Mouse (Mus musculus): Measurements from ENCODE around the gene Prr5. TPM values are rescaled to one million over a fixed set of nuclear protein-coding genes. Genes with fewer than 3 reads are reported as not detected.

The Prr5 gene
- polyA plus RNA-seq, 1 experiment from 2014 or later = 12.1 TPM

GRCm38 (mm10) chr15:84671401-84672307, 2.2 kb downstream of the Prr5 start:
- H3K27me3 ChIP-seq (ENCODE audit: control insufficient read depth, insufficient read depth, low read length) = no peaks in the 10 kb centered on the region
- H3K9me3 ChIP-seq (ENCODE audit: control insufficient read depth, low read length) = no peaks in the 10 kb centered on the region
- no peak overlapping the region for H3K4me2 ChIP-seq (replicated peaks; ENCODE audit: low read depth, low read length)
- no peak for DNase-seq (ENCODE audit: low spot score)
- no peak overlapping the region for H3K4me3 ChIP-seq (ENCODE audit: low read depth, low read length)
- no peaks in the 10 kb centered on the region for H3K4me1 ChIP-seq (replicated peaks; ENCODE audit: control insufficient read depth, insufficient read depth, low read length)
- no peak for ATAC-seq (ENCODE audit: low FRiP score)
- H3K36me3 ChIP-seq (ENCODE audit: control insufficient read depth, insufficient read depth, low read length) = no peaks in the 10 kb centered on the region
- H3K9ac ChIP-seq (ENCODE audit: low read depth, low read length) = no peak overlapping the region
- 49% methylated on average over 9 of the region's 9 CpGs for WGBS
- no peak overlapping the region for H3K27ac ChIP-seq (ENCODE audit: low read depth, low read length)

DNA sequence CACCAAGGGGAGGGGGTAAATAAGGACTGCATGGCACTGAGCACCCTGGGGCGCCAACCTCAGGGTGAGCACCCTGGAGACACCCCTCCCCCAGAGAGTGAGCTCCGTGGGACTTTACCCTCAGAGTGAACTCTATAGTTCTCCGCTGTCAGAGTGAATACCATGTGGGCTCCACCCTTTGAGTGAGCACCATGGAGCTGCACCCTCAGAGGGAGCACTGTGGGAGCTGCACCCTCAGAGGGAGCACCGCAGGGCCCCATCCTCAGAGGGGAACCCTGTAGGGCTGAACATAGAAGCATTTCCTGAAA, 2.8 kb downstream of the Prr5 start:
- Histone ChIP-seq H3K4me1 (replicated peaks; ENCODE audit: control insufficient read depth, insufficient read depth, low read length) (no peaks in the 10 kb centered on the region), H3K4me2 (replicated peaks; ENCODE audit: low read depth, low read length) (no peak overlapping the region), H3K4me3 (ENCODE audit: low read depth, low read length) (no peak overlapping the region), H3K36me3 (ENCODE audit: control insufficient read depth, insufficient read depth, low read length) (no peaks in the 10 kb centered on the region), H3K27ac (ENCODE audit: low read depth, low read length) (no peak overlapping the region), H3K9ac (ENCODE audit: low read depth, low read length) (no peak overlapping the region), H3K27me3 (ENCODE audit: control insufficient read depth, insufficient read depth, low read length) (no peaks in the 10 kb centered on the region), H3K9me3 (ENCODE audit: control insufficient read depth, low read length) (no peaks in the 10 kb centered on the region)
- DNase-seq (ENCODE audit: low spot score) = no peak
- WGBS = 85% methylated on average over 4 of the region's 4 CpGs
- ATAC-seq (ENCODE audit: low FRiP score) = no peak

DNA sequence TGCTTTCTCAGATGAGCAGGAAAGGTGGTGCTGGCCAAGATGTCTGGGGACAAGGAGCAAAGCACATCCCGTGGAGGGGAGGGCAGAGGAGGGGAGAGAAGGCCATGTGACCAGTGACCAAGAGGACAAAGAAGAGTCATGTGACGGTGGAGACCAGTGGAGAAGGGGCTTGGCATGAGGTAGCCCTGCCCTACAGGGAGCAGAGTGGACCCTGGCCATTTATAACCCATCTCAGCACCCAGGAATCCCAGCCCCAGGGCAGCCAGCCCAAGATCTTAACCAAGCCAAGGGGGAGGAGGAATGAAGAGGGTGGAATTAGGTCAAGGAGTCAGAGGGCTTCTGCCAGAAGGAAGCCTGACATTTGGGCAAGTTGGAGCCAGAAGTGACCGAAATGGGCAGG, 3.2 kb downstream of the Prr5 start:
- 70% methylated on average over 3 of the region's 3 CpGs for WGBS
- DNase-seq (ENCODE audit: low spot score) (no peak), ATAC-seq (ENCODE audit: low FRiP score) (no peak)
- H3K9ac ChIP-seq (ENCODE audit: low read depth, low read length) = no peak overlapping the region
- H3K4me3 ChIP-seq (ENCODE audit: low read depth, low read length) = no peak overlapping the region
- H3K27ac ChIP-seq (ENCODE audit: low read depth, low read length) = no peak overlapping the region
- no peaks in the 10 kb centered on the region for H3K4me1 ChIP-seq (replicated peaks; ENCODE audit: control insufficient read depth, insufficient read depth, low read length)
- H3K36me3 ChIP-seq (ENCODE audit: control insufficient read depth, insufficient read depth, low read length) = no peaks in the 10 kb centered on the region
- H3K27me3 ChIP-seq (ENCODE audit: control insufficient read depth, insufficient read depth, low read length) = no peaks in the 10 kb centered on the region
- H3K4me2 ChIP-seq (replicated peaks; ENCODE audit: low read depth, low read length) = no peak overlapping the region
- no peaks in the 10 kb centered on the region for H3K9me3 ChIP-seq (ENCODE audit: control insufficient read depth, low read length)

DNA sequence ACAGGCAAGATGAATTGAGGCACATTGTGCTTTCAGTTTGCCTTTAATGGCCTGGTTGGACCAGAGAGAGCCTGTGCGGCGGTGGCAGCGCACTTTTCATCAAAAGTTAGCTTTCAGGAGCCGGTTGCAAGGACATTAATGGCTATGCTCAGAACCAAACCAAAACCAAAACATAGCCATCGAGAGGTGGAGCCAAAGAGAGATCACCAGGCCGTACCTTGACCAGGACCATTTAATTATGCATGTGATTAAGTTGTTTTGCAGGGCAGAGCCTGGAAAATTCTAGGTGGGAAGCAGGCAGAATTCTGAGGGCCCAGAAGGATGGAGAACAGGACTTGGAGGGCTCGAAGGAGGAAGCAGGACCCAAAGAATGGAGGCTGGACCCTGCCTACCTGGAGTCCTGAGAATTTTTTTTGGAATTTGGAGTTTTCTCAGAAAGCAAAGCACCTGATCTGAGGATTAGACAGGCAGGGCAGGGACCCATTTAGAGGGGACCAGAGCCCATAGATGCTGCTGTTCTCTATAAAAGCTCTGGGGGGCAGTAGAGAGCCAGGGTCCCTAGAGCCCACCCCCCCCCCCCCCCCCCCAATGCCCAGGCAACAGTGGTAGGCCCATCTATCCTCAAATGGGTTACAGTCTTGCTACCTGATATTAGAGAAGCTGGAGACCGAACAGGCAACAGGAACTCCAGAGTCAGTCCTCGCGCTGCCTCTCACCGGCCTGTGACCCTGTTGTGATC, 5.1 kb downstream of the Prr5 start:
- DNase-seq (ENCODE audit: low spot score) (no peak), ATAC-seq (ENCODE audit: low FRiP score) (no peak)
- Histone ChIP-seq H3K4me3 (ENCODE audit: low read depth, low read length) (no peak overlapping the region), H3K36me3 (ENCODE audit: control insufficient read depth, insufficient read depth, low read length) (no peaks in the 10 kb centered on the region), H3K4me1 (replicated peaks; ENCODE audit: control insufficient read depth, insufficient read depth, low read length) (no peaks in the 10 kb centered on the region), H3K9me3 (ENCODE audit: control insufficient read depth, low read length) (no peaks in the 10 kb centered on the region), H3K27me3 (ENCODE audit: control insufficient read depth, insufficient read depth, low read length) (no peaks in the 10 kb centered on the region), H3K9ac (ENCODE audit: low read depth, low read length) (no peak overlapping the region), H3K27ac (ENCODE audit: low read depth, low read length) (no peak overlapping the region), H3K4me2 (replicated peaks; ENCODE audit: low read depth, low read length) (no peak overlapping the region)
- WGBS = 68% methylated on average over 11 of the region's 11 CpGs

DNA sequence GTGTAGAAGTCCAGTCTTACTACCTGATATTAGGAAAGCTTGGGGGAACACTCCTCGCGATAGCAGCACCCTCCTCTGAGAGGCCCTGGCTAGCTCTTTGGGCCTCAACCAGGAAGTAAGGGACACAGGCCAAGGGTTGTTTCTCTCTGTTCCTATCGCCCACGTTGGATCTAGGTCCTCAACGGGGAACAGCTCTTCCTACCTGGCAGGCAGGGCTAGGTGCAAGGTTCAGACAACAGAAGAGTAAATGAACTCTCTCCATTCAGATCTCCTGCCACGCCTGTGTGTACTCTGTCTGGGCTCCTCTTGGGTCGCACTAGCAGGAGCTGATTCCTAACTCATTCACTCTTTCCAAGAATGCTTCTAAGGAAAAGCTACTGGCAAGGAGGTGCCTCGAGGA, 5.9 kb downstream of the Prr5 start:
- Histone ChIP-seq H3K9ac (ENCODE audit: low read depth, low read length) (no peak overlapping the region), H3K27ac (ENCODE audit: low read depth, low read length) (no peak overlapping the region), H3K27me3 (ENCODE audit: control insufficient read depth, insufficient read depth, low read length) (no peaks in the 10 kb centered on the region), H3K36me3 (ENCODE audit: control insufficient read depth, insufficient read depth, low read length) (no peaks in the 10 kb centered on the region), H3K4me3 (ENCODE audit: low read depth, low read length) (no peak overlapping the region), H3K4me2 (replicated peaks; ENCODE audit: low read depth, low read length) (no peak overlapping the region), H3K9me3 (ENCODE audit: control insufficient read depth, low read length) (no peaks in the 10 kb centered on the region), H3K4me1 (replicated peaks; ENCODE audit: control insufficient read depth, insufficient read depth, low read length) (no peaks in the 10 kb centered on the region)
- no peak for DNase-seq (ENCODE audit: low spot score)
- no peak for ATAC-seq (ENCODE audit: low FRiP score)
- 73% methylated on average over 8 of the region's 8 CpGs for WGBS

DNA sequence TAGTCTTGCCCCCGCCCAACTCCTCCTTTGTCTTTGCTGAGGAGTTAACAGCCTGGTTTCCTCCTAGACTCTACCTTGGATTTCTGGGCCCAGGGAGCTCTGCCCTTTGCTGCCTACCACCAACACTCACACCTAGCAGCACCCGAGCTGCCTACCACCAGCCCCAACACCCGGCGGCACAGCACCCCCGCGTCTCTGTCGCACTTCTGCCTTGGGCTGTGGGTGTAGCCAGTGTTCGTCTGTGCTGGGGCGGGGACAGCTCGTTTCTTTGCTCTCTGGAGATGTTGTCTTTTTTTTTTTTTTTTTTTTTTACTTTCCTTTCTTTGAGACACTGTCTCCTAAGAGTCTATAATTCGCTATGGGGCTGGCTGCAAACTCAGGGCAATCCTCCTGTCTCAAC, 8.5 kb downstream of the Prr5 start:
- no peaks in the 10 kb centered on the region for H3K36me3 ChIP-seq (ENCODE audit: control insufficient read depth, insufficient read depth, low read length)
- ATAC-seq (ENCODE audit: low FRiP score) (no peak), DNase-seq (ENCODE audit: low spot score) (no peak)
- no peak overlapping the region for H3K27ac ChIP-seq (ENCODE audit: low read depth, low read length)
- H3K9ac ChIP-seq (ENCODE audit: low read depth, low read length) = no peak overlapping the region
- 74% methylated on average over 11 of the region's 11 CpGs for WGBS
- peaks cover 2% of the 10 kb centered on the region; the same call in 1 of the 2 replicates for H3K27me3 ChIP-seq (ENCODE audit: control insufficient read depth, insufficient read depth, low read length)
- no peaks in the 10 kb centered on the region; the same call in 1 of the 2 replicates for H3K4me1 ChIP-seq (replicated peaks; ENCODE audit: control insufficient read depth, insufficient read depth, low read length)
- H3K9me3 ChIP-seq (ENCODE audit: control insufficient read depth, low read length) = no peaks in the 10 kb centered on the region
- H3K4me3 ChIP-seq (ENCODE audit: low read depth, low read length) = no peak overlapping the region
- no peak overlapping the region for H3K4me2 ChIP-seq (replicated peaks; ENCODE audit: low read depth, low read length)

DNA sequence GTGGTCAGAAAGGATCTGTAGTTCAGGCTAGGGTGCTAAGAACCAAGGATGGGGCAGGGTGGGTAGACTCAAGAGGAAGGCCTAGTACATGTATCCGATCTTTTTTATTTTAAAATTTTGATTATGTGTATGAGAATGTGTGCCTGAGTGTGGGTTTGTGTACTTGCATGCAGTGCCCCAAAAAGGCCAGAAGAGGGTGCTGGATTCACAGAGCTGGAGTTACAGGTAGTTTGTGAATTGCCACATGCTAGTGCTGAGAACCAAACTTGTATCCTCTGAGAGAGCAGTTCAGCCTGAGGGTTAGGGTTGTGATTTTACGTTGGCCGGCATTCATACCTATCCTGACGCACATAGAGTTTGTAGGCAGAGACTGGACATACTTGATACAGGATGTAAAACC, 9.7 kb downstream of the Prr5 start:
- Histone ChIP-seq H3K4me2 (replicated peaks; ENCODE audit: low read depth, low read length) (no peak overlapping the region), H3K4me3 (ENCODE audit: low read depth, low read length) (no peak overlapping the region), H3K4me1 (replicated peaks; ENCODE audit: control insufficient read depth, insufficient read depth, low read length) (no peaks in the 10 kb centered on the region; the same call in 1 of the 2 replicates), H3K36me3 (ENCODE audit: control insufficient read depth, insufficient read depth, low read length) (no peaks in the 10 kb centered on the region), H3K27me3 (ENCODE audit: control insufficient read depth, insufficient read depth, low read length) (peaks cover 2% of the 10 kb centered on the region; the same call in 1 of the 2 replicates), H3K9ac (ENCODE audit: low read depth, low read length) (no peak overlapping the region), H3K27ac (ENCODE audit: low read depth, low read length) (no peak overlapping the region), H3K9me3 (ENCODE audit: control insufficient read depth, low read length) (no peaks in the 10 kb centered on the region)
- no peak for DNase-seq (ENCODE audit: low spot score)
- ATAC-seq (ENCODE audit: low FRiP score) = no peak
- 95% methylated on average over 4 of the region's 4 CpGs for WGBS

- DNase-seq (ENCODE audit: low spot score) (no peak), ATAC-seq (ENCODE audit: low FRiP score) (no peak)
- Histone ChIP-seq H3K9ac (ENCODE audit: low read depth, low read length) (no peak overlapping the region), H3K27ac (ENCODE audit: low read depth, low read length) (no peak overlapping the region), H3K9me3 (ENCODE audit: control insufficient read depth, low read length) (no peaks in the 10 kb centered on the region), H3K36me3 (ENCODE audit: control insufficient read depth, insufficient read depth, low read length) (no peaks in the 10 kb centered on the region), H3K4me2 (replicated peaks; ENCODE audit: low read depth, low read length) (no peak overlapping the region), H3K4me3 (ENCODE audit: low read depth, low read length) (no peak overlapping the region), H3K27me3 (ENCODE audit: control insufficient read depth, insufficient read depth, low read length) (peaks cover 2% of the 10 kb centered on the region; the same call in 1 of the 2 replicates), H3K4me1 (replicated peaks; ENCODE audit: control insufficient read depth, insufficient read depth, low read length) (no peaks in the 10 kb centered on the region; the same call in 1 of the 2 replicates)
- WGBS = 63% methylated on average over 3 of the region's 3 CpGs
Observed at GRCm38 (mm10) chr15:84679794-84680193, 10.4 kb downstream of the Prr5 start.
